ENCODE assay signal across 11 mouse cellular contexts in genomic region chr11:88558731-88559130, GRCm38 (mm10).
DNase-seq lines count a peak whose midpoint lies in the region; ATAC-seq lines count a peak whose summit lies in the region.
"Had no signal": no experiment of that assay in that cellular context is flagged by ENCODE, and none has a peak within 500 bp of the region (broad histone marks: within the 10 kb centered on the region; RNA-seq: fewer than 3 reads in every experiment).

No protein-coding gene starts in this region.

- no peak for ATAC-seq in hindbrain, embryonic 11.5 days (ENCODE audit: low FRiP score)
- no peak for ATAC-seq in neural tube, embryonic 11.5 days (ENCODE audit: insufficient read depth, low FRiP score, low TSS enrichment)
- ATAC-seq in hindbrain, embryonic 14.5 days (ENCODE audit: low FRiP score): no peak

- DNase-seq in hindbrain, embryonic 10.5 days (ENCODE audit: low spot score): no peak
- DNase-seq in hindbrain, embryonic 11.5 days (ENCODE audit: low spot score): no peak
- DNase-seq in neural tube, embryonic 11.5 days (ENCODE audit: low spot score): no peak
- DNase-seq in neural tube, embryonic 10.5 days (ENCODE audit: extremely low spot score, low spot score): no peak
- DNase-seq in hindbrain, embryonic 14.5 days (ENCODE audit: low spot score): no peak
- DNase-seq in right cerebral cortex, postnatal 4 days: no peak
- no peak for DNase-seq in cerebellum, postnatal 4 days (ENCODE audit: low spot score in 2 of 2)
- DNase-seq: cerebellum, postnatal 36 days; layer of hippocampus, postnatal 36 days; lung, adult 2 months had no signal

- no peak overlapping the region for H3K4me3 ChIP-seq in hindbrain, embryonic 10.5 days
- H3K4me3 ChIP-seq in hindbrain, embryonic 11.5 days (ENCODE audit: low read depth, low read length): no peak overlapping the region
- H3K4me3 ChIP-seq in neural tube, embryonic 11.5 days (ENCODE audit: low read depth, low read length): no peak overlapping the region
- H3K4me3 ChIP-seq in hindbrain, embryonic 14.5 days (replicated peaks; ENCODE audit: low read length): no peak overlapping the region
- H3K4me3 ChIP-seq: forebrain, embryonic 12.5 days had no signal

- 82% methylated on average over 4 of the region's 4 CpGs for WGBS in hindbrain, embryonic 10.5 days
- WGBS in hindbrain, embryonic 11.5 days: 75% methylated on average over 4 of the region's 4 CpGs
- 90% methylated on average over 4 of the region's 4 CpGs for WGBS in neural tube, embryonic 11.5 days
- WGBS in hindbrain, embryonic 14.5 days: 83% methylated on average over 4 of the region's 4 CpGs

- no peak overlapping the region for H3K9ac ChIP-seq in hindbrain, embryonic 11.5 days (ENCODE audit: low read depth, low read length)
- no peak overlapping the region for H3K9ac ChIP-seq in neural tube, embryonic 11.5 days (ENCODE audit: low read length)
- H3K9ac ChIP-seq in hindbrain, embryonic 14.5 days: no peak overlapping the region
- H3K9ac ChIP-seq: forebrain, embryonic 12.5 days had no signal

- no peaks in the 10 kb centered on the region for H3K27me3 ChIP-seq in hindbrain, embryonic 10.5 days (ENCODE audit: insufficient read depth, poor library complexity, severe bottlenecking)
- H3K27me3 ChIP-seq in hindbrain, embryonic 11.5 days (ENCODE audit: control insufficient read depth, insufficient read depth, low read length): no peaks in the 10 kb centered on the region
- no peaks in the 10 kb centered on the region for H3K27me3 ChIP-seq in neural tube, embryonic 11.5 days (ENCODE audit: control insufficient read depth, insufficient read depth, low read length)
- H3K27me3 ChIP-seq in hindbrain, embryonic 14.5 days (ENCODE audit: control insufficient read depth, insufficient read depth, low read length): no peaks in the 10 kb centered on the region
- H3K27me3 ChIP-seq: forebrain, embryonic 12.5 days had no signal

- peaks cover 93% of the 10 kb centered on the region for H3K4me1 ChIP-seq in hindbrain, embryonic 10.5 days (replicated peaks)
- H3K4me1 ChIP-seq in hindbrain, embryonic 11.5 days (replicated peaks; ENCODE audit: control insufficient read depth, insufficient read depth, low read length): peaks cover 51% of the 10 kb centered on the region
- peaks cover 80% of the 10 kb centered on the region for H3K4me1 ChIP-seq in neural tube, embryonic 11.5 days (ENCODE audit: control insufficient read depth, insufficient read depth, low read length)
- peaks cover 67% of the 10 kb centered on the region for H3K4me1 ChIP-seq in hindbrain, embryonic 14.5 days (replicated peaks; ENCODE audit: control insufficient read depth, insufficient read depth, low read length)

- no peaks in the 10 kb centered on the region for H3K9me3 ChIP-seq in hindbrain, embryonic 10.5 days
- no peaks in the 10 kb centered on the region for H3K9me3 ChIP-seq in hindbrain, embryonic 11.5 days (ENCODE audit: control insufficient read depth, low read length)
- H3K9me3 ChIP-seq in neural tube, embryonic 11.5 days (ENCODE audit: control insufficient read depth, low read length): no peaks in the 10 kb centered on the region
- no peaks in the 10 kb centered on the region for H3K9me3 ChIP-seq in hindbrain, embryonic 14.5 days (ENCODE audit: control insufficient read depth, low read length)
- H3K9me3 ChIP-seq: forebrain, embryonic 12.5 days had no signal

- no peak overlapping the region for H3K4me2 ChIP-seq in hindbrain, embryonic 11.5 days (replicated peaks; ENCODE audit: low read depth, low read length)
- no peak overlapping the region for H3K4me2 ChIP-seq in neural tube, embryonic 11.5 days (ENCODE audit: low read depth)
- H3K4me2 ChIP-seq in hindbrain, embryonic 14.5 days (replicated peaks): no peak overlapping the region
- H3K4me2 ChIP-seq: forebrain, embryonic 12.5 days had no signal

- H3K27ac ChIP-seq in hindbrain, embryonic 10.5 days: peak overlapping the region; percentile 79
- no peak overlapping the region for H3K27ac ChIP-seq in hindbrain, embryonic 11.5 days (ENCODE audit: low read depth, low read length)
- H3K27ac ChIP-seq in neural tube, embryonic 11.5 days (ENCODE audit: low read depth, low read length): 0 out of 2 replicates have a peak overlapping the region, but pooled peaks have one; percentile 3
- H3K27ac ChIP-seq in hindbrain, embryonic 14.5 days: 0 out of 2 replicates have a peak overlapping the region, but pooled peaks have one; percentile 7

- H3K36me3 ChIP-seq in hindbrain, embryonic 10.5 days: peaks cover 20% of the 10 kb centered on the region; the same call in 1 of the 2 replicates
- no peaks in the 10 kb centered on the region for H3K36me3 ChIP-seq in hindbrain, embryonic 11.5 days (ENCODE audit: control insufficient read depth, insufficient read depth, low read length)
- H3K36me3 ChIP-seq in neural tube, embryonic 11.5 days (ENCODE audit: control insufficient read depth, insufficient read depth, low read length): no peaks in the 10 kb centered on the region
- no peaks in the 10 kb centered on the region for H3K36me3 ChIP-seq in hindbrain, embryonic 14.5 days (replicated peaks; ENCODE audit: control insufficient read depth, insufficient read depth)
- H3K36me3 ChIP-seq: forebrain, embryonic 12.5 days had no signal
